Mouse (Mus musculus) splenic B cell, adult 2 months (primary cell): ENCODE measurements around the gene Cela1.

Experiments used
- DNase-seq: peaks from one replicate; pipeline ENCODE4 v3.0.0-alpha.2; 2011; ENCODE audit warnings: low read depth, low spot score
- H3K27me3 ChIP-seq: 2 replicates; pipeline ENCODE4 v1.6.1; 2012; ENCODE audit warnings: mild to moderate bottlenecking, low read length, moderate library complexity, mixed read lengths; ENCODE audit not compliant: control insufficient read depth, poor library complexity, insufficient read depth, severe bottlenecking
- H3K36me3 ChIP-seq: 2 replicates; pipeline ENCODE4 v1.6.1; 2012; ENCODE audit warnings: mild to moderate bottlenecking, low read length, moderate library complexity, mixed read lengths; ENCODE audit not compliant: control insufficient read depth, poor library complexity, insufficient read depth, severe bottlenecking

Cela1 gene

DNA sequence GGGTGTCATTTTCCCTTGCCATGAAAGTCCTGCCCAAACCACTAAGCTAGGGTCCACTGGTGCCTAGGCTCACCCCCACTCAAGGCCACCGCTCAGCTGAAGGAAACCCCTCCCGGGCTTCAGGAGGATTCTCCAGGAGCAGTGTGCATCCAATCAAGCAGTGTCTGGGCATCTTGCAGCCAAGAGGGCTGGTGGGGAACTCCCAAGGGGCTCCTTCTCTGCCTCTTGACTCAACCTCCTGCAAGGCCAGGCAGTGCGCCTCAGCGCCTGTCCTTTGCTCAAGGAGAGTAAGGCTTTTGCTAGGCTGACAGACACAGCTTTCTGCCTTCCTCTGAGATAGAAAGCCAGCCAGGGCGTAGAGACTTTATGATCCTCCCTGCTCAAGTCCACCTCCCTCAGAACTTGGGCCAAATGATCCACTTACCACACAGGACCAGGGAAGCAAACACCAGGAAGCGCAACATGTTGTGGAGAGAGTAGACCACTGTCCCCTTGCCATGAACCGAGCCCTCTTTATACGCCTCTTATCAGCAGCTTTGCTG, at the start of gene Cela1:
Cela1 (minus strand) TSS at position 492 of the 542 bp plus-strand sequence.
- Histone ChIP-seq H3K27me3 (no peaks in the 10 kb centered on the region; the same call in 1 of the 2 replicates), H3K36me3 (no peaks in the 10 kb centered on the region)
- DNase-seq, result no peak

DNA sequence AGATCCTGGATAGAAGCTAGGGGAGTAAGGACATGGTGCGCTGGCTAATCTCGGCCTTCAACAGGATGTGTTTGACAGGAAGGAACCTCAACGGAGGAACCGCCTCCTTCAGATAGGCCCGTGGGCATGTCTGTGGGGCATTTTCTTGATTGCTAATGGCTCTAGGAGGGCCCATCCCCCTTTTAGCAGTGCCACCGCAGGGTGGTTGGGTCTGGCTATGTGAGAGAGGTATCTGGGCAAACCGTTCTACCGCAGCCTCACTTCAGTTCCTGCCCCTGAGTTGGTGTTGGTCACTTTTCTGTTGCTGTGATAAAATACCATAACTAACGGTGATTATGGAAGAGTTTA, 48.2 kb upstream of the Cela1 start:
- Histone ChIP-seq H3K36me3 (no peaks in the 10 kb centered on the region), H3K27me3 (no peaks in the 10 kb centered on the region)
- no peak for DNase-seq

DNA sequence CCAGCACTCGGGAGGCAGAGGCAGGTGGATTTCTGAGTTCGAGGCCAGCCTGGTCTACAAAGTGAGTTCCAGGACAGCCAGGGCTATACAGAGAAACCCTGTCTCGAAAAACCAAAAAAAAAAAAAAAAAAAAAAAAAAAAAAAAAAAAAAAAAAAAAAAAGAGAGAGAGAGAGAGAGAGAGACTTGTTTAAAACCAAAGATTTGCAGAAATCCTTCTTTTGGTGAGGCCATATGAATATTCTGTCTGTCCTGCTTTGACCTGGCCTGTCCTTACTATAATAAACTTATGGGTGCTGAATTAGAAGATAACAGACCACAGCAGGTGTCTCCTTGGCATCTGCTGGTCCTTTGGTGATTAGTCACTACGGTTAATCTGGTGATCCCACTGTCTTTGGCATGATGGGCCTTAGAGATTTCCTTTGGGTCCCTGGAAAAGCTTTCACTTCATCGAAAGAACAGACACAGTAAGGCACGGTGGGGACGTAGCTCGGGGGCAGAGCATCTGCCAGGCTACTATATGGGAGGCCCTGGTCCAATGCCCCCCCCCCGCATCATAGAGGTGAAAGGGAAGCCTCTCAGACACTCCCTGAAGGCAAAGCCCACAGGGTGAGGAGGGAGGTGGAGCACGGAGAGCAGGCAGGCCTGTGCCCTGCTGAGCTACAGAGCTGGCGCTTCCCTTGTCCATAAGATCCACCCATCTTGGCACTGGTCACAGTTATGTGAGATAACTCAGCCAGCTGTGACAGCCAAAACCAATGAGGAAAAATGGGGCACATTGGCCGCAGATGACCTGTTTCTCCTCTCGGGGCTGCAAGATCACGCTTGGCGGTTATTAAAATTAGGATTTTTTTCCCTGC, 47.6 kb upstream of the Cela1 start:
- Histone ChIP-seq H3K27me3 (no peaks in the 10 kb centered on the region), H3K36me3 (no peaks in the 10 kb centered on the region)
- DNase-seq, result no peak

DNA sequence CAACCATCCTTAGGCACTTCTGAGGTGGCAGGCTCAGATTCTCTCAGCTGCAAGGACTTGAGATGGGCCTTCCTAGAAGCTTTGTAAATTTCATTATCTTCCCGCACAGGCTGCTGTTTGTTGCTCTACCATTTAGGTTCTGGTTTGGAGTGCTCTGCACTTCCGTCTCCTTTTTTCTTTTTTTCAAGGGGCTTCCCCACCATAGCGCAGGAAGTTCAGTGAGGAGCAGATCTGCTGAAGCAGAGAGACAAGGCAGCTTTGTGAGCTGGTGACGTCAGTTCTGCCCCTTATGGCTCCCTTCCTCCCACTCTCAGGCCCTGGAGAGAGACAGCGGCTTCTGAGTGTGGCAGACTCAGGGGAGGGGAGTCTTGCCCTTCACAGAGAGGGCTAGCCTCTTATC, 44.9 kb upstream of the Cela1 start:
- Histone ChIP-seq H3K36me3 (no peaks in the 10 kb centered on the region), H3K27me3 (no peaks in the 10 kb centered on the region)
- peak; percentile 88 for DNase-seq

DNA sequence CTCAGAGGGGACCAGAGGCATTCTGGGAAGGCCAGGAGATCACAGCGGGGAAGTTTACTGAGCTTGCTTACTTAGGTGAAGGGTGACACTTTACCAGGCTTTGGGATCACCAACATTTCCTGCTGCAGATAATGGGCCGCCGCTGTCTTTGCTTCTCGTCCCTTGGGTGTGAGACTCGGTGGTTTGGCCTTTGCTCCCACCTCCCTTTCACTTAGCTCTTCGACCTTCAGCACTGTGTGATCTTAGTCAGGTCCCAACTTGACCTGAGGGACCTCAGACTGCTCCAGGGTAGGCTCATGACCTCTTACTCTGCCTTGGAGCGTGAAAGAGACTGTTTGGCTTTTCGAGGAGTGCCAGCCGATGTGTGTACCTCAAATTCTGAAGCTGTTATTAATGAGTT, 43.4 kb upstream of the Cela1 start:
- DNase-seq, result no peak
- H3K36me3 ChIP-seq, result no peaks in the 10 kb centered on the region
- H3K27me3 ChIP-seq, result no peaks in the 10 kb centered on the region

DNA sequence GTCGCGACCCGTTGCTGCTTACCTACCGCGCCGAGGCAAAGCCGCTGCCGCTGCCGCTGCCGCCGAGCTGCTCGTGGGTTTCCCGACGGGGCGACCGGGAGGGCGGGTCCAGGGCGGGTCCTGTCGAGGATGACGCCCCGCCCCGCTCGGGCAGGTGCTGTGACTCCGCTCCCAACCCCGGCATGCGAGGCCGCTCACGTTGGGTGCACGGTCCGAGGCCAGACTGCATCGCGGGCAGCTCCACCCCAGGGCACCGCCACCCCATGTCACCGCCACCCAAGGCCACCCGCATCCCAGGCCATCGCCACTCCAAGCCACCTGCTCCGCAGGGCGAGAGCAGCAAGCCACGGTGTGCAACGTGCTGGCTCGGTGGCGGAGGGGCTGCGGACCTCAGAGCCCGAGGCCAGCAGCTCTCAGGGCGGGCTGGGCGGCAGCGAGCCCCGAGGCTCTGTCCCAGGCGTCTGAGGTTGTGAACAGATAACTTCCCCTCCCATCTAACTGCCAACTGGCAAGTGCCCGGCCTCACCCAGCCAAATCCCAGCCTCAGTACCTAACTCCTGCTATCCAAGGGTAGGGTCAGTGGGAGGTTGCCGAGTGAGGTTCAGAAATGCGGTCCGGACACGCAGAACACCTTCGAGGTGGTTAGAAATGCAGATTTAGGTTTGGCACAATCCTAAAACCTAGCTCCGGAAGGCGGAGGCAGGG, 41.7 kb upstream of the Cela1 start, which contains the start of gene Galnt6:
Galnt6 (minus strand) TSS at position 96 of the 705 bp plus-strand sequence.
- no peaks in the 10 kb centered on the region for H3K27me3 ChIP-seq
- DNase-seq, result peak; percentile 77
- H3K36me3 ChIP-seq, result no peaks in the 10 kb centered on the region

DNA sequence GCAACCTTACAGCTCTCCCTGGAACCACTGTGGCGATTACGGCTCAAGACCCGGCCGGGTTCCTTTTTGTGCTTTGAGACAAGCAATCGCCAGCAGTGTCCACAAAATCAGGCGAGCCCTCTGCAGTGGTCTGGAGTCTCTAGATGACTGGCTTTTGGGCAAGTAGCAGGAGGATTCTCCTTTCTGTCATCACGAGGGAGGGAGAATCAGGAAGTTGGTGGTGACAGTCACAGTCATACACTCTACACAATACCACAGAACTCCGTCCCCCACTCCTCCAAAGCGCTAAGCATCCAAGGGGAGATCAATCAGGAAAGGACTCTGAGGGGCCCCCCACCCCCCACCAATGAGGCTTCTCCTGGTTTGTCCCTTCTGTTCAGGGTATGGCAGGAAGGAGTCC, 40.9 kb upstream of the Cela1 start:
- H3K36me3 ChIP-seq, result no peaks in the 10 kb centered on the region
- DNase-seq, result peak; percentile 46
- no peaks in the 10 kb centered on the region for H3K27me3 ChIP-seq

DNA sequence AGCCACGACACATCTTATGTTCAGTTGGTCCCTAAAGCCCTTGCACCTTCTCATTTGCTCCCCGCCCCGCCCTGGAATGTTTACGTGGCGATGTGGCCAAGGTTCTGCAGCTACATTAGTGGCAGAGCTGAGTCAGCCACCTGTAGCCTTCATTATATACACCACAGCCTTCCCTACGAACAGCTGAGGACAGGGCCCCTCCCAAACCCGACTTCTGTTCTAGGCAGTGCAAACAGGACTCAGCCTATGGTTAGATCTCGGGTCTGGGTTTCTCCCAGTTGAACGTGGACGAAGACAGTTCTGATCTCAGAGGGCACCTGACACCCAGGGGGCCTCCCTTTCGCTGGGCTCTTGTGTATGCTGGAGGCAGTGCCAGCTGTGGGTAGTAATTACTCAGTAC, 40.1 kb upstream of the Cela1 start:
- H3K27me3 ChIP-seq, result no peaks in the 10 kb centered on the region
- no peak for DNase-seq
- H3K36me3 ChIP-seq, result no peaks in the 10 kb centered on the region

DNA sequence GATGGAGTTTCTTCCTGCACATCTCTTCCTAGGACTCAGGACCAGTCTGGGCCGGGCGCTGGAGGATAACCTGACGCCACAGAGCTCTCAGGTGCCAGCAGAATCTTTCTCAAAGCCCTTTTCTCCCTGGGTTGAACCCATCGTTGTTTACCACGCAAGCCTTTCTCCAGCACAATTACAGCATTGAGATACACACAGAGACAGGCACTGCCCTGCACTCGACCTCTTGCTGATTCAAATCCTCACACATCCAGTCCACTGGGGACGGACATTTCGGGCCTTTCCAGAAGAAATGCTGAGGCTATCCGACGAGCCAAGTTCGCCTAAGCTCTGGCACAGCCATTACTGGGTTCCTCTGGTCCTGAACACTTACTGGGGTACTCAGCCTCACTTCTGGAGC, 39.0 kb upstream of the Cela1 start:
- H3K36me3 ChIP-seq, result no peaks in the 10 kb centered on the region

DNA sequence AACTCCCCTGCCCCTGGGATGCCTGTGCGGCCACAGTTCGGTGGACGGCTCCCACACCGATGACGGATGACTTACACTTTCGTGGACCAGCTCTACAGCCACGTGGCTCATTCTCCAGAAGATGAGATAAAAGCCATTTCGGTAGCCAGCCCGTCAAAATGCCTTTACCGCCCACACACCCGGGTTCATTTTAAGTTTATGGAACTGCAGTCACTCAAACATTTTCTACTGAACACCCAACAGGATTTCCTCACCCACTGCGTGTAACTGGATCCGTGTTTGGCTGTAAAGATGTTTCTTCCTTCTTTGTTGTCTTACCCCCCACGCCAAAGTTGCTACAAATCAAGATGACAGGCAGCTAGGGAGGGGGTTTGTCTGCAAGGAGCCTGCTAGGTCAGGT, 35.8 kb upstream of the Cela1 start:
- Histone ChIP-seq H3K36me3 (peaks cover 2% of the 10 kb centered on the region; the same call in 1 of the 2 replicates), H3K27me3 (no peaks in the 10 kb centered on the region)
- no peak for DNase-seq

More for the DNA sequence above, 39.0 kb upstream of the Cela1 start:
- DNase-seq, result no peak
- H3K27me3 ChIP-seq, result no peaks in the 10 kb centered on the region

DNA sequence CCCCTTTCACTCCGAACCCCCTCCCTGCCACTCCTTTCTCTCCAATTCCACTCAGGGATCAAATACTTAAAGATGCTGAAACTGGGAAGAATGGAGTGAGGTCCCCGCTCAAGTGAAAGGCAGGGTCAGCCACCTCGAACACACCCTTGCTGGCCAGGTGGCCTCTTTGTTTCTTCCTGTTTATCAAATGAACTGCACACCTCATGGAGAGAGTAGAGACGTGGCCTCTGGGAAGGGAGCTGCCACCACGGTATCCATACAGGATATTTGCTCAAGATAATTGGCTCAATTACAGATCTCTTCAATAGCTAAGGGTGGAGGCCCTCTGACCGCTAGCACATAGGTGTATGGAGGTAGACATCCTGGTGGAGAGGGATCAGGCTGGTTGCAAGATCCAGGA, 34.8 kb upstream of the Cela1 start:
- peaks cover 4% of the 10 kb centered on the region; the same call in 1 of the 2 replicates for H3K36me3 ChIP-seq
- H3K27me3 ChIP-seq, result no peaks in the 10 kb centered on the region
- no peak for DNase-seq

DNA sequence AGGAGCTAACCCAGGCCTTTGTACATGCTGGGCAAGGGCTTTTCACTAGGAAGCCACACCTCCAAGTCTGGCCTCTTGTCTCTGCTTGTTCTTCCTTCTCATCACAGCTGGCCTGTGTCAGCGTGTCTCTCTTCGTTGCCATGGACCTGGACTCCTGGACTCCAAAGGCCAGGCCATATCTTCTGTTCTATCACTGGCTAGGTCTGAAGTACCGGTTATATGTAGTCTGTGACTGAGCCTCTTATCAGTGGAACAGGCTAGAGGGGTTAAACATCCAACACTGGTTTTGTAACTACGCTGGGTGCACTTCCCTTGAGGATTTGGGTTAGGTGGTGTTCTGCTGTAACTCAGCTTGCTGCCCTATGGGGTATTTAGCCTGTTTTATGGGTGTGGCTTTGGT, 34.3 kb upstream of the Cela1 start:
- no peak for DNase-seq
- Histone ChIP-seq H3K27me3 (no peaks in the 10 kb centered on the region), H3K36me3 (peaks cover 4% of the 10 kb centered on the region; the same call in 1 of the 2 replicates)

DNA sequence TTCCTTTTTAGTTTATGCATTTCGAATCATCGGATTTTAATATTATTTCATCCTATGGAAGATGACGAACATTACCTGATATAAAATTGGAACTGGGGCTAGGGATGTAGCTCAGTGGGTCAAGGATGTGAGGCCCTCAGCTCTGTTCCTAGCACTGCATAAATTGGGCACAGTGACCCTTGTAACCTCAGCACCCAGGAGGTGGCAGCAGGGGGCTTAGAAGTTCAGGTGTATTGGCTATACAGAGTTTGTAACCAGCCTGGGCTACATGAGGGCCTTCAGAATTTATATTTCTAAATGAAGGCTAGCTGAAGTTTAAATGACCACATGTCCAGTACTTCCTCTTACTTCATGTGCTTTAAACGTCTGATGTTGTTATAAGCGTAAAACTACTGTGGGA, 33.7 kb upstream of the Cela1 start:
- Histone ChIP-seq H3K36me3 (peaks cover 6% of the 10 kb centered on the region), H3K27me3 (no peaks in the 10 kb centered on the region)
- peak; percentile 38 for DNase-seq

DNA sequence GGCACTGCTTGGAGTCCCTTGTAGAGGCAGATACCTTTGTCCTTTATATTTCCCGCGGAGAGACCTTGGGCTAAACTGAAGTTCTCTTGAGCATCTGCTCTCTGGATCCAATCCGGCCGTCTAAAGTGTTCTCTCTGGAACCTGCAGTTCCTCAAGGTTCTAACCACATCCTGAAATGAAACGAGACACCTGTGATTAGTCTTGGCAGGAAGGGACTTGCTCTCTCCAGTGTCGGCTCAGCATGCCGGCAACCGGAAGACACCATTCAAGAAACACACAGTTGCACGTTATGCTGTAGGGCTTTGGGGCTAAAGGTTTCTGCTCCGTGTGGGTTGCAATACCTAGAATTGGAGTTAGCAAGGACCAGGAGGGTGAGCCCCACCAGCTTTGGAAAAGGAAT, 32.3 kb upstream of the Cela1 start:
- peaks cover 6% of the 10 kb centered on the region for H3K36me3 ChIP-seq
- no peak for DNase-seq
- no peaks in the 10 kb centered on the region for H3K27me3 ChIP-seq

DNA sequence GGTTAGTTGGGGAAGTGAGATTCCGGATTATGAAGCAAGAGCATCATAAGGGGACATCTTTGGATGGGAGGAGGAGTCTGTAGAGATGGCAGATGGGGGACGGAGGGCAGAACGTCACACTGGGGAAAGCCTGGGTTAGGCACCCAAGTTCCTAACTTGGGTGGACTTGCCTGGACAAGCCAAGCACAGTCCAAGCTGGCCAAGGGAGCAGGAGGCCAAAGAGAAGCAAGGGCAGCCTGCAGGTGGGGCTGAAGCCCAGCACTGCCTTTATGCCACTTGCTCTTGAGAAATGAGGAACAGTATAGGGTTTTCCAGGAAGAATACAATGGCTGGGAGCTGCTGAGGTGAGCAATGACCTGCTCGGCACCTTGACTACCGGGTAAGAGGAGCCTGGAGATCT, 31.5 kb upstream of the Cela1 start:
- H3K27me3 ChIP-seq, result no peaks in the 10 kb centered on the region
- no peak for DNase-seq
- peaks cover 6% of the 10 kb centered on the region for H3K36me3 ChIP-seq
